Mouse (Mus musculus): Measurements from ENCODE around the gene Rnf182. TPM values are rescaled to one million over a fixed set of nuclear protein-coding genes. Genes with fewer than 3 reads are reported as not detected.

The Rnf182 gene
- total RNA-seq, 2 experiments from 2014 or later, result not detected

DNA sequence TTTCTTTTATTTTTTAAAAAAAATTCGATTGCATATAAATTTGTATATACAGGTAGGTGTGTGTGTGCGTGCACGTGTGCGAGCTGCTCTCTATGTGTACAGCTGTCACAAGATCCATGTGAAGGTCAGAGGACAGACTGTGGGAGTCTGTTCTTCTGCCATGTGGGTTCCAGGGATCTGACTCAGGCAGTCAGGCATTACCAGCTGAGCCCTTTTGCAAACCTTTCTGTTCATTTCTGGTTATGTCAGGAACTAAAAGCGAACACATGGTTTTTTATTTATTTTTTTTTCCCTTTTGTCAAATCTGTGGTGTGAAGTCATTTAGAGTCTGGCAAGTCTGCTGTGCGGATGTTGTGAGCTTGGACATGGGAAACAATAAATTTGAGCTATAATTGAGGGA, 6.7 kb upstream of the Rnf182 start:
- no peak for ATAC-seq (replicated peaks; ENCODE audit: poor library complexity)

DNA sequence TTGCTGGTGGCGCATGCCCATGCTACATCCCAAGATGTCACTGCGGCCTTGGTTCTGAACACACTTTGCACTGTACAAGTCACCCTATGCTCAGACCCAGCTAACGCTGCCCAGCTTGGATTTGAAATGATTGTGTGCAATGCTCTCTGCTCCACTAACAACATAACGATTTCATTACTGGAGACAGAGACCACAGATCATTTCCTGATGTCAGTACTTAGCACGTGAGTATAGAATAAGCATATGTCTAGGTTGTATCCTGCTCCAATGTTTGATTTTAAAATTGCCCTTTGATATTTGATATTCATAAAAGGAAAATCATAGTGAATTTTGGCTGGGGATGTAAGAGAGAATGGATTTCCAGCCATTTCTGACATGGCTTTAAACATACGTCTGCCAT, 3.5 kb upstream of the Rnf182 start:
- no peak for ATAC-seq (replicated peaks; ENCODE audit: poor library complexity)

DNA sequence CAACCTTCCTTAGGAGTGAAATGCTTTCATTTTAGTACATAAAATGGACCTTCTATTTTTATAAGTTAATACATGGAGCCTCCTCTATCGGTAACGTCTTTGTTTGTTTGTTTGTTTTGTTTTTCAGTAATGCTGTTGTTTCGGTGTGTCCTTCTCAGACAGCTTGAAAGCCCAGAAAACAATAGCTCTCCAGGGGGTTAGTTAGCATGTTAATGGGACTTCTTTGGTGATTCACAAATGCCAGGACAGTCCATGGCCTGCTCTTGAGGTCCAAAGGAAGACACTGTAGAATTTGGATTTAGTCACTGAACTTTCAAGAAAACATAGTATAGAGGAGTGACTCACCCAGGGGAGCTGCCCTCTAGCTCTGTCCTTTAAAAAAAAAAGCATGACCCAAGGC, 843 bp upstream of the Rnf182 start:
- no peak for ATAC-seq (replicated peaks; ENCODE audit: poor library complexity)

DNA sequence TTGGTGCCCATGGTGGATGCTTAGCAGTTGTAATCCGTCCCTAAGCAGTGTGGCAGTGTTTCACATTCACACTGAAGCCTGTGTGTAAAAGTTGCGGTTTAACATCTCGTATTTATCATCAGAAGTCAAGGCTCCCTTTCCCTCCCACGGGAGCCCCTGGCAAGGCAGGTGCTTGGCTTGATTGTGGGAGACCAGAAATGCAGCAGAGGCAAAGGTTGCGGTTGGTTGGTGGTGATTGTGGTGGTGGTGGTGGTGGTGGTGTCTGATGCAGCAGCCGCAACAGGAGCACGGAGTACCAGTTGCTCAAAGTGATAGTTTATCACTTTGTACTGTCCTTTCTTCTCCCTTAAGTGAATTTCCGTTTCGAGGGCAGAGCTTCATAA, 325 bp upstream of the Rnf182 start:
- ATAC-seq (replicated peaks; ENCODE audit: poor library complexity), result peak; percentile 52

DNA sequence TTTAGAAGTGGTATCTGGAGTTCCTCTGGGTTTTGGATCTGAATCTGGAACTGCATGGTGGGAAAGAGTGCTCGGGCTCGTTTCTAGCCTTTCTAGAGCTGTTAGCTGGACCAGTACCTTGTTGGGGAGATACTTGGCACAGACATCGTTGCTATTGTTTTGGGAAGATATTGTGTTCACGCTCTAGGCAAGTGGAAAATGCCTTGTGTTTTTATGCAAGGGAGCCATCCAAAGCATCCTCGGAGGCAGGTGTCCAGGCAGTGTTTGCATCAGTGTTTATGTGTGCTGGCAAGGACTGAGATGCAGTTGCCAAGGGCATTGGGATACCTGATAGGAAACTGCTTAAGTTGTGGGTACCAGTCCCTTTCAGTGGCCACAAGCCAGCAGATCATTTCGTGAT, 1.0 kb downstream of the Rnf182 start:
- no peak for ATAC-seq (replicated peaks; ENCODE audit: poor library complexity)

DNA sequence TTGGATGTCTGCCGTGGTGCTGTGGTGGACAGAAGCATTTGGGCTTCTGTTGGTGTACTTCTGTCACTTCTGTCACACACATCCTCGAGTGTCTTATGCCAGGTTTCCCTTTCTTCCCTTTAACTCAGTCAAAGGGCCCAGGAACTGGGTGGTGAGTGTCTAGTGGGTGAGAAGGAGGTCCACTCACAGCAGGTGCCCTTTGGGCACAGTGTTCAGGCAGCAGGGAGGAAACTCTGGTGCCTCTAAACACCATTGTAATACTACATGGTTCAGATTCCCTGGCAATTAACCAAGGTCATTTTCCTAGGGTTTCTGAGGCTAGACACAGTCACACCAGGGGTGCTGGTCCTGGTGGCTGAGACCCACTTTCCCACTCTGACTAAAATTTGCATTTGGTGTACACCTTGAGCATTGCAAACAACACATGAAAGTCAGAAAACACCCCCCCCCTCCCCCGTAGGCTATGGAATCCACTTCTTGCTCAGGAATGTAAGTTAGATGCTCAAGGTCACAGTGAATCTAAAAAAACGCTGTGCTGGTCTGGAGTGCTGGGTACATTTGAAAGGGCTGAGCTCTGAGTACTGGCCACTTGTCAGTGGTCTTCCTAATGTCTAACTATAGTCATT, 4.2 kb downstream of the Rnf182 start:
- ATAC-seq (replicated peaks; ENCODE audit: poor library complexity), result no peak

DNA sequence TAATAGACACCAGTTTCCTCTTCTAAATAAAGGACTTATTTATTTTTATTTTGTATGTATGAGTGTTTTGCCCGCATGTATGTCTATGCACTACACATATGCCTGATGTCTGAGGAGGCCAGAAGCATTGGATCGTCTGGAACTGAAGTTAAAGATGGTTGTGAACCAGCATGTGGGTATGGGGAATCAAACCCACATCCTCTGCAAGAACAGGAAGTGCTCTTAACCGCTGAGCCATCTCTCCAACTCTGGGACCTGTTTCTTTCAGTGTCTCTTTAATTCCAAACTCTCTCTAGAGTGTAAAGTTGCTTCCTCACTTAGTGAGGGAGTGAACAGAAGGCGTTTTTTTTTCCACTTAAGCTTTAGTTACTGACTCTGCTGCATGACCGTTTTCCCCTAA, 12.4 kb downstream of the Rnf182 start:
- 0 out of 2 replicates have a peak, but pooled peaks have one; percentile 34 for ATAC-seq (replicated peaks; ENCODE audit: poor library complexity)

DNA sequence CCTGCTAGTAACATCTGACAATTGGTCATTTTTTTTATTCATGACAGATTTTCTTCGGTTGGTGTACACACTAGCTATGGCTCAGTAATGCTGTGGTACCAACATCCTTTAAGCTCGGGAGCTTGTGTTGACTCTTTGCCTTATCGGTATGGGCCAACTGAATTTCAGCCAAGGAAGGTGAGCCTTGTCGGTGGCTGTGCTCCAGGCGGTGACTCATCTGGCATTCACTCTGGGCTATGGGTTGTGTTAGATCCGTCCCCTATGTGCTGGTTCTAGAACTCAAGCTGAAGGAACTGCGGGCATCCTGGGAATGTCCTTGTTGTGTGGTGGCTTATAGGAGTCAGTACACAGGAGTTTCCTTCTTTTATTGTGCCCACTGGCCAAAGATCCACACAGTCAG, 14.3 kb downstream of the Rnf182 start:
- no peak for ATAC-seq (replicated peaks; ENCODE audit: poor library complexity)

DNA sequence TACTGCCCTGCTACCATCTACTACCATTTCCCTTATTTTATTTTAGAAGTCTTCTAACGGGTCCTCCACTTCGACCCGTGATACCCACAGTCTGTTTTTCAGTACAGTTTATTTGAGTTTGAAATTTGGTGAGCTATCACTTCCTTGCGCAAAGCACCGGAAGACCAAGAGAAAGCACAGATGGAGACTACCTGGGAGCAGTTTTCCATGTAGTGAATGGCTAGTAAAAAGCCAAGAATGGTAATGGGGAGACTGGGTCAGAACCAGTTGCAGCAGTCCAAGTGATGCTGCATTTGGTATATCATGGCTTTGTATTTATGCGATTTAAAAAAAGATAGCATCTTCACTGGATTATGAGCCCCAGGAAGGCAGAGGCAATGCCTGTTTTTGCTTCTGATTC, 15.8 kb downstream of the Rnf182 start:
- ATAC-seq (replicated peaks; ENCODE audit: poor library complexity), result no peak

DNA sequence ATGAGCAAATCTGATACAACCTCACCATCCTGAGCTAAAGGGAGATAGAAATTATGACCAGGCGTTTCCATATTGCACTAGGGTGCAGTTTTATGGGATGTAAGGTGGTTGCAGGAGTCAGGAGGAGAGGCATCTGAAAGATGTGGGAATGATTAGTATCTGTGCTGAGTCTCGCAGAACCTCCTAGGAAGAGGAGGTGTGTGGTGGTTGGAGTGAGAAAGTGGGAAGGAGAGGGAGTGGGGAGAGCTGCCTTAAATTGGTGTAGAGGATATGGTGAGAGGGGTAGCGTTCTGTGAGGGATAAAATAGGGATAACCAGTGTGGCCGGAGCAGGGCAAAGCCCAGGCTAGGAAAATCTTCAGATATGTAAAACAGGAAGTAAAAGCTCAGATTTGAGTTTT, 17.5 kb downstream of the Rnf182 start:
- ATAC-seq (replicated peaks; ENCODE audit: poor library complexity), result no peak

DNA sequence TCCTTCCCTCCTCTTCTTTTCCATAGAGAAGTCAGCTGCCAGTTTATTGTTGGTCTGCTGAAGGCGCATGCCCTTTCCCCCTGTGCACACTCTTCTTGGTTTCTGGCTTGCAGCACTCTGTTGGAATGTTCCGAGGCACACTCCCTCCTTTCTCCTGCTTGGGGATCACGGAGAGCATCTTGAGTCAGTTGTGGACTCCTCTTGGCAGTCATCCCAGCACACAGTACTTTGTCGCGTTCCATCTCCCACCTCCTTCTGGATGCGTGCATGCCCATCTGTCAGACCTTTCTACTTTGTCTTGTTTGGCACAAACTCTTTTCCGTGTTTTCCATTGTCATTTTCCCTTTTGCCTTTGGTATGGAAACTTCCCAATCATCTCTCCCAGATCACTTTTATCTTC, 22.2 kb downstream of the Rnf182 start:
- no peak for ATAC-seq (replicated peaks; ENCODE audit: poor library complexity)

DNA sequence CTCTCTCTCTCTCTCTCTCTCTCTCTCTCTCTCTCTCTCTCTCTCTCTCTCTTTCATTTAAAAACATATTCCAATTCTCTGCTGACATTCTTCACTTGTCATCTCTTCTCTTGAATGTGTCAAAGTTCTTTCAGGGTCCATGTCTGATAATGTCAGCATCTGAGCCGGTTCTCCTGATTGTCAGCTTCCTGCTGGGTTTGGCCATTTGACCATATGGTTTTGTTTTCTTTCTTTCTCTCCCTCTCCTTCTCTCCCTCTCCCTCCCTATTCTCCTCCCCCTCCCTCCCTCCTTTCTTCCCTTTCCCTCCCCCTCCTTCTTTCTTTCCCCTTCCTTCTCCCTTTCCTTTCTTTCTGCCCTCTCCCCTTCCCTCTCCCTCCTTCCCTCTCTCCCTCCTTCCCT, 29.5 kb downstream of the Rnf182 start:
- no peak for ATAC-seq (replicated peaks; ENCODE audit: poor library complexity)

DNA sequence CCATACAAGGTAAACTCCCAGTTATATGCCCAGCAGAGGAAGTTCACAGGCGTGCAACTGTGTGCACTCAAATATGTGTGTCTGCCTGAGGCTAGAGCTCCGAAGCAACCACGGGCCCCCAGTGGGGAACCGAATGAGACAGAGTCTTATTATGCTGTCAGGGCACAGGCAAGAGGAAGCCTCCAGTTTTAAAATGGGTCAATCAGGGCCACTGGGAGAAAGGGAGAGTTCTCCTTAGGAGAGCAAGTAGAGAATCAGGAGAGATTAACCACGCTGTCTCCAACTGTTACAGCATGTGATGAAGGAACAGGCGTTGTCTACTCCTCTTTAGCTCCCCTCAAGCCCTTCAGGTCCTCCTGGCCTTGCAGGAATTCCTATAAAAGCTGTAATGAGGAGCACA, 33.0 kb downstream of the Rnf182 start:
- ATAC-seq (replicated peaks; ENCODE audit: poor library complexity), result no peak

DNA sequence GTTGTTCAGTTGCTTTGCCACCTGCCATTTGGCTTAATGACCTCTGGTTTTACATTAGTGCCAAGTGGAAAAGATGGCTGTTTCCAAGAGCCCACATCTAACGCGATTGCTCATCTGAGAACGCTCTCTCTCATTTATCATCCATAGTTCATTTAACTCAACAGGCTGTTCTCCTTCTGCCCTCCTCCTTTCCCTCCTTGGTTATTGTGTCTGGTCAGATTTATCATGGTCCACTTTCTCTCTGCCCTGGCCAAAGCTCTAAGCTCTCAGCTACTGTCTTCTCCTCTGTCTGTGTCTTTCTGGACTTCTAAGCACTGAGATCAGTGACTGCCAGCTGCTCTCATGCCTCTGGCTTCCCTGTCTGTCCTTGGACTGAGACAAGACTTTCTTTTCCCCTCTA, 35.8 kb downstream of the Rnf182 start:
- no peak for ATAC-seq (replicated peaks; ENCODE audit: poor library complexity)

DNA sequence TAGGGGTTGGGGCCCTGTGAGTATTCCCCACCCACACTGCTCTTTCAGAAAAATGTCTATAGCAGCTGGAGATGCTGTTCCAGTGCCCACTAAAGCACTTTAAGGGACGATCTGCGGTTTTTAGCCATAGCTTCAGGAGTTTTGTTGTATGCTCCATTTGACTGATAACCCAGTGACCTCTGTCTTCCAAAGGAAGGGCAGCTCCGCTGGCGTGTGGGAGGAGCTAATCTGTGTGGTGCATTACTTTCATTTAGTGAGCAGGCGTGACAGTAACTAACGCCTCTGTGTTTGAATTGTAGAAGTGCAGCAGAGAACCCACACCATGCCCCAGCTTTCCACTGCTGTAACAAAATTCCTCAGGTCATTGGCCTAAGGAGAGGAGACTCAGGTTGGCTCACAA, 38.6 kb downstream of the Rnf182 start:
- ATAC-seq (replicated peaks; ENCODE audit: poor library complexity), result no peak

DNA sequence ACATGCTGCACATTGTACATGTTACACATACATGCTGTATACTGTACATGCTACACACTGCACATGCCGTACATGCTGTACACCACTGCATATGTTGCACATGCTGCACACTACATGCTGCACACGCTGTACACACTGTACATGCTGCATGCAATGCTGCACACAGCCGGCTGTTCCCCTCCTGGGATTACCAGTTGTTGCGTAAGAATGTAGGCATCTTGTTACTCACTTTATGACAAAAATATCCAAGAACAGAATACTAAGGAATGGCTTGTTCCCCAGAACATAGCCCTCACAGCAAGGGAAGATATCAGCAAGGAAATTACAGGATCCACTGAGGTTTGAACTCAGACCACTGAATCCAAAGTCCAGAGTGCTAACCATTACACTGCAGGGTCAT, 47.7 kb downstream of the Rnf182 start:
- no peak for ATAC-seq (replicated peaks; ENCODE audit: poor library complexity)

DNA sequence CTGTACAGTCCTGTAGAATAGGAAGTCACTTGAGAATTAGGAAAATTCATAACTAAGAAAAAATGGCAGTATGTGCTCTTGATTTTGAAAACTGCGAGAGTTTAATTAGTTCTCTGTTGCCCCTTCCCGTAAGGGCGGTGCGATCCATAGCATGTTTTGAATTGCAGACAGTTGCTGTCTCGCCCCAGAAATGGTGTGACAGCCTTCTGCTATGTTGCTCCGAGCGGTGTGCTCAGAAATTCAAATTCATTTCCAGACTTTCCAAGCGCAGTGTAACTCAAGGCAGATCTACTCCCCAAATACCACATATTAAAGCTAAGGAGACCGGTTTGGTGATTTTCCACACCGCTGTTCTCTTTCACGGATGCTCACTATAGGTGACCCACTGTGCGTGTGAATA, 50.6 kb downstream of the Rnf182 start:
- ATAC-seq (replicated peaks; ENCODE audit: poor library complexity), result no peak

DNA sequence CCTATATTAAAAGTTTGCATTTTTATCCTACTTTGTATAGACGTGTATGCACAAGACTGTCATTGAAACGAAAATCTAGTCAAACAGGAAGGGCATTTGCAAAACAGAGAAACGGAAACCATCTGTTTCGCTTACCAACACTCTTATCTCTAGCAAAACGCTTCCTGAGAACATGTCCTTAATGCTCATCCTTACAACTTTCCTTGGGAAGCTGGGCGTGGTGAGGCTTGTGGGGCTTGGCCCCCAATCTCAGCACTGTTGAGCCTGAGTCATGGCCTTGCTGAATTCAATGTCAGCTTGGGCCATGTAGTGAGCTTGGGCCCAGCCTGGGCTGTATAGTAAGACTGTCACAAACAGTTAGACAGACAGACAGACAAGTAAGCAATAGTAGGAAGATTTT, 51.4 kb downstream of the Rnf182 start:
- ATAC-seq (replicated peaks; ENCODE audit: poor library complexity), result peak; percentile 68

DNA sequence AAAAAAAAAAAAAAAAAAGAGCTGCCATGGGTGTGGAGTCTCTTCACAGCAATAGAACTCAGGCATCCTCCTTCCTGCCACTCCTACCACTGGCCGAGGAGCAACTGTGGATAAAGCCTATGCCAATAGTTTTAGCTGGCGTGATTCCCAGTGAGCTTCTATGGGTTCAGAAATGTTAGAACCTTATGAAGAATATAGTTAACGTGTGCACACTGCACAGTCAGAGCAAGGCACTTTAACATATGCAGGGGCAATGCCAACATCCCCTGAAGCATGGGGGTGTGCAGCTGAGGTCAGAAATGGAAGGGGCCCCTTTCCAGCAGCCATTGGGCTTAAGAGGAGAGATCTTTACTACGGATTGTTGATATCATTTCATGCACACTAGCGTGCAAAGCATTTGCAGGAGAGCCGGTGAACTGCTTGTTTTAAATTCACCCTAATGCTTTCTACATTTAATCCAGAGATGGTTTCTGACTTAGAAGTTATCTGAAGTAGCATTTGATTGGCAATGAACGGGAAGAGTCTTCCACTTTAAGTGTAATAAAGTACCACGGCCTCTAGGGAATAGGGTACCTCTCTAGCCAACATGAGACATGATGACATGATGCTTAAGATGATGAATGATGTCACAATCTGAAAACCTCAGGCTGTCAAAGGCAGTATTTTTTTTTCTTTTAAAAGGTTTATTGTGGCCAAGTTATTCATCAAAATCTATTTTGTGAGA, 61.8 kb downstream of the Rnf182 start:
- ATAC-seq (replicated peaks; ENCODE audit: poor library complexity), result no peak

DNA sequence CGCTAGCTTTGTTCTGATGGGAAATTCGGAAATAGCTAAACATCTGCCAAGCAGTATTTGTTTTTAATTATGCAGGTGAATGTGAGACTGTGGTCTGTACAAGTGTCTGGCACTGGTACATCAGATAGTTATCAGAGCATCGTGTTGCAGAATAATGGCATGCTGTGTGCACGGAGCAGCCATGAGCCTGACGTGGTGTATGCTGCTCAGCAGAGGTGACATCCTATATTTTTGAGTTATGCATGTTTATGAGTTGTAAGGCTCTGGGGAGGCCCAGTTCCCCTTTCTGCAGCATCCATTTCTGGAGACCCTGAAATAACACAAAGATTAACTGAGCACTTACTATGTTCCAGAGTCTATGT, 62.4 kb downstream of the Rnf182 start:
- ATAC-seq (replicated peaks; ENCODE audit: poor library complexity), result no peak

DNA sequence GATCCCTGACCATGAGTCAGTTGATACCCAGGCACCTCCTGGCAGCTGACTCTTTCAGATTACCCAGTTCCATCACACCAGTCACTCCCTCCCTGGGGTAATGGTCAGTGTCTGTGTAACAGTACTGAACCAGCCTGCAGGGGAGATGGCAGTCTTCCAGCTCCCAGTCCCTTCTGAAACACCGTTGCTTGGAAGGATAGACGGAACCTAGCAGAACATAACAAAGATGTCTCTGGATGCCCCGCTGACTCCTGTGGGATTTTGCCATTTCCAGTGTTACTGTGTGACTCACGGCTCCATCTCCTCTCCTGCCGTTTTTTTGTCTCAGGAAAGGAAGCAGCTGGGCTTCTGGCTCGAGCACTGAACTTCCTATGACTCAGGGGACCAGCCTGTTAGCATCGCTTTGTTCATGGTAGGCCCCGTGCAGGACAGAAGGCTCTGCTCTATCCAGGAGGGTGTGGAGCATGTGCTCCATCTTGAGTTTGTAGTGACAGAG, 69.0 kb downstream of the Rnf182 start:
- no peak for ATAC-seq (replicated peaks; ENCODE audit: poor library complexity)

DNA sequence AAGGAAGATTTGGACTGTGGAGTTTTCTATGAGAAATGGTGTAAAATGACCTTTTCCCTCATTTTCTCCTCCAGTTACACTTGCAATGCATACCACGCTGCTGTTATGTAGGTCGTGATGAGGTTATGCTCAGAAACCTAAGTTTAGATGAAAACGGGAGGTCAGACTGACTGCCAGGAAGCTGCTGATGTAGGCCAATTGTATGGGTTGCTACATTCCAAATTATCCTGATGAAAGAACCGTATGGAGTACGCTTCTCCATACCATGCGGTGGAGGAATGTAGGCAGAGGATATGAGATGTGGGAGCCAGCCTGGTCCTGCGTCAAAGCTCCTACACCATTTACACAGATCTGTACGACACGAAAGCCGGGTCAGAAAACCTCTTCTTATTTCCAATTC, 72.6 kb downstream of the Rnf182 start:
- ATAC-seq (replicated peaks; ENCODE audit: poor library complexity), result no peak

DNA sequence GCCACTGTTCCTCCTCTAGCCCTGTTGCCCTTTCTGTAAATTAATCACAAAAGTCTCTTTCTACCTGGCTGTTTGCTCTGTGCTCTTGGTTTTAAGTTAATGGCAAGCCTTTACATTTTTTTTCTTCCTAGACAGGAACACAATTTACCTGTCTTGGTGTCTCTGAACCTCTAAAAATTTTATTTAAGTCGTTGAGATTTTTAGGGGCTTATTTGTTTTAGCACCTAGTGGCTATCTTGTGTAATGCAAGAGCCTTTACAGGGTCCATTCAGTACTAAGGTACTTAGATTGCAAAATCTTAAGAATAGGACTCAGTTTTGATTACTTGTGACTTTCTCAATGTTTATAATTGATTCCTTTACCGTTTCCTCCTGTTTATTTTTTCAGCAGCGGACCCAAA, 76.2 kb downstream of the Rnf182 start:
- no peak for ATAC-seq (replicated peaks; ENCODE audit: poor library complexity)

Data from megakaryocyte progenitor cell, adult 5-6 weeks (primary cell).